Mouse (Mus musculus) bone marrow macrophage, adult 2 months (primary cell): Measurements from ENCODE around the gene Kcnj15. TPM values are rescaled to one million over a fixed set of nuclear protein-coding genes. Genes with fewer than 3 reads are reported as not detected.

Experiments used
- H3K27ac ChIP-seq: 2 replicates; pipeline ENCODE4 v1.5.1; 2012; ENCODE audit warnings: low read depth, low read length; ENCODE audit not compliant: insufficient read depth
- H3K4me1 ChIP-seq: 2 replicates; pipeline ENCODE4 v1.6.1; 2012; ENCODE audit warnings: low read length; ENCODE audit not compliant: control insufficient read depth, insufficient read depth
- H3K4me3 ChIP-seq: 2 replicates; pipeline ENCODE4 v1.5.1; 2012; ENCODE audit warnings: mild to moderate bottlenecking, low read length, moderate library complexity; ENCODE audit not compliant: insufficient read depth
- CTCF ChIP-seq: IDR thresholded peaks from 2 replicates; pipeline ENCODE4 v1.5.1; 2012; ENCODE audit warnings: low read depth, mild to moderate bottlenecking, low read length, moderate library complexity
- POLR2A ChIP-seq: IDR thresholded peaks from 2 replicates; pipeline ENCODE4 v1.6.1; 2012; ENCODE audit warnings: mild to moderate bottlenecking, low read depth, low read length, borderline replicate concordance
- polyA plus RNA-seq: library from polyadenylated mRNA; stranded (reverse); fragments of >200 nt; gene quantifications from 2 replicates; pipeline ENCODE4 v1.2.4, GENCODE M21; 2012; ENCODE audit not compliant: missing spikeins, insufficient read depth, insufficient read length

Kcnj15 gene
- polyA plus RNA-seq, 1 experiment = not detected

DNA sequence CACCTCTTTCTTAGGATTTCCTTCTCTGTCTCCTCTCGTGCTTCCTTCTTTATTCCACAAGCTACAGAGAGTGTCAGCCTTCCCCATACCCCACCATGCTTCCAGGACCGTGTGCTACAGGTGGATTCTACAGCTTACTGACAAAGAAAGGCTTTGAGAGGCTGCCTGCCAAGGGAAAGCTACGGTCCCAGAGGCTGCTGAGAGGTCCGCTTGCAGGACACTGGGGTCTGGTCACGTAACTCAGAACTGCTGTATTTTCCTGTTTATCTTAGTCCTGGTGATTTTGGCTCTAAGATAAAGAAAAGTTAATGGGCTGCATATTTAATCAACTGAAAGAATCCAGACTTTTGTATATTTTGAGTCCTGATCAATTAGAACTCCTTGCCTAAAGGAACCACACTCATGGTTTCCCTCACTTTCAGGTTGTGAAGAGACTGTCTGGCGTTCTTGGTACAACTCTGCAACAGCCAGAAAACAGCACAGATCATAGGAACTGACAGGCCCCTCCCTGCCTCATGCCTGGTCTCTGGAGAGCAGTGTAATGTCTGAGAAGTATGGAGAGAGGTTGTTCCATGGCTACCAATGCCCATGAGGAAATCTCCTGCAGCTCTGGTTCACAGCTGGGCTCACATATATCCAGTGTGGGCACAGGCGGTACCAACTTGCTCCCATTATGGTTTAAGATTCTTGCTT, 35.2 kb upstream of the Kcnj15 start:
- Histone ChIP-seq H3K4me3 (no peak overlapping the region), H3K4me1 (no peaks in the 10 kb centered on the region), H3K27ac (no peak overlapping the region)
- TF ChIP-seq CTCF (no peak), POLR2A (no peak)

DNA sequence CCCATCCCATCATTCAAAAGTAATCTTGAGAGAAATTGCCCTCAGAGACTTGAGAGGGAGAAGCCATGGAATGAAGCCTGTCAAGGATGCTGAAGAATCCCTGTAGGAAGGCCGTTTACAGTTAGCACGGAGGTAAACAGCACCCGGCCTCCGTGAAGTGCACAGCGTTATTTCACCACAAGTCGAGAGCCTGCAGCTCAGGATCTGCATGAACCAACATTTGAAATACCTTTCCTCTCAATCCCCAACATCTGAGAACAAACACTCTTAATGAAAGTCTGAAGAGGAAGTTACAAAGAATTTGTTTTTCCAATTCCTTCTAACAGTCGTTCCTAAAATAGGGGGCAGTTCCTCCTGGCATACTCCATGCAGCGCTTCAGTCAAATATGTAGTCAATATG, 33.9 kb upstream of the Kcnj15 start:
- Histone ChIP-seq H3K27ac (no peak overlapping the region), H3K4me3 (no peak overlapping the region), H3K4me1 (no peaks in the 10 kb centered on the region)
- TF ChIP-seq POLR2A = no peak
- TF ChIP-seq CTCF = no peak

DNA sequence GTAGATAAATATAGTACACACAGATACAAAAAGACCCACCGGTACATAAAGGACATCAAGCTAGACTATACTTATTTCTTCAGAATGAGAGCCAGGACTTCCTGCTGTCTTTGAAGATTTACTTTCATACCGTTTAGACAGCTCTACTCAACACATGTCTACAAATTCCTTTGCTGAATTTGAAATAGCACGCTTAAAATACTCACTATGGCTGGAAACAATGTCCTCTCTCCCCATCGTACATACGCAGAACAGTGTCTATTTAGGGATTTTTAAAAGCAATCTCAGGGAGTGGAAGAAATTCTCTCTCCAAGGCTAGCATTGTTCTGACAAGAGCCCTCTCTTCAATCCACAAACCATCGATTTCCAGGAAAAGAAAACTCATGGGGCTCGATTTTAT, 32.1 kb upstream of the Kcnj15 start:
- no peak for TF ChIP-seq CTCF
- TF ChIP-seq POLR2A = no peak
- Histone ChIP-seq H3K4me3 (no peak overlapping the region), H3K4me1 (no peaks in the 10 kb centered on the region), H3K27ac (no peak overlapping the region)

- no peak overlapping the region for H3K4me3 ChIP-seq
- no peak for TF ChIP-seq POLR2A
- TF ChIP-seq CTCF = no peak
- no peaks in the 10 kb centered on the region for H3K4me1 ChIP-seq
- H3K27ac ChIP-seq = no peak overlapping the region
Observed at GRCm38 (mm10) chr16:95231768-95232167, 25.6 kb upstream of the Kcnj15 start.

DNA sequence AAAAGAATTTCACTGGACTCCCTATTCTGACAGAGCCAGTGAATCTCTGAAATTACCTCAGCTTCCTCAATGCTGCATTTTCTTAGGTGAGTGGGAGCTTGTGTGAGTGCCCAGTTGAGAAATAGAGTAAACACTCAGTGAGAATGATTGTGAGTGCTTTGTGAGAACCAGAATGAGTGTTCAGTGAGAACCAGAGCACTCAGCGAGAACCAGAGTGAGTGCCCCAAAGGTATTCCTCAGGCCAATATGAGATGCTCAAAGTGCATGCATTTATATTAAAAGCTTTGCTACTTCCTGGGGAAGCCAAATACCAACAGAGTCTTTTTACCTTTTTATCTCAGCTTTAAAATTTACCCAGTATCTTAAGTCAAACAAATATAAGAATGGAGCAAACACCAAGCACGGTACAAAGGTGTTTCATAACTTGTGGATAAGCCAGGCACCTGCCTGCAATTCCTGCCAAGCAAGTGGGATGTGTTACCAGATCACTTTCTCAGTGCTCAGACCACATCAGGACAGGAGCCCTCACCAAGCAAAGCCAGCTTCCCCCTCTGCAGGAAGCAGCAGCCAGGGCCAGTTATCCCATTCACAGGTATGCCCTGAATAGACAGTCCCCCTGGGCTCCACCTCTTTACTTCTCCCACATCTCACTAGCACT, 22.3 kb upstream of the Kcnj15 start:
- Histone ChIP-seq H3K27ac (no peak overlapping the region), H3K4me3 (no peak overlapping the region), H3K4me1 (no peaks in the 10 kb centered on the region)
- TF ChIP-seq CTCF (no peak), POLR2A (no peak)

- Histone ChIP-seq H3K4me3 (no peak overlapping the region), H3K4me1 (no peaks in the 10 kb centered on the region), H3K27ac (no peak overlapping the region)
- TF ChIP-seq POLR2A (no peak), CTCF (no peak)
Observed at GRCm38 (mm10) chr16:95239209-95239925, 18.0 kb upstream of the Kcnj15 start.

DNA sequence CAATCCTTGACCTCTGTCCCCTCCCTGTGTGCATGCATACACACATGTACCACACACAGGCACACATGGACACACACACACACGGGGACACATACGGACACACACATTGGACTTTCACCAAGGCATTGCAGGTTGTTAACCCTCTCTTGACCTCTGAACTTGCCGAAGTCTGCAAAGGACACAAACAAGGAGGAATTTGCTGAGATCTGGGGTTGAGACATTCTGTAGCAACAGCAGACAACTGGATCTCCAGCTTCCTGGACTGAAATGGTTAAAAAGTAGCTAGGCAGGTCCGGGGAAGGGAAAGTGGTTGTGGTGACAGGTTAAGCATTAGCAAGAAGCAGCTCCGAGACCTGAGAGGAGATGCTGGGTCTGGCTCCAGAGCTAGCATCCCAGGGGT, 16.7 kb upstream of the Kcnj15 start:
- Histone ChIP-seq H3K27ac (no peak overlapping the region), H3K4me1 (no peaks in the 10 kb centered on the region), H3K4me3 (no peak overlapping the region)
- no peak for TF ChIP-seq CTCF
- no peak for TF ChIP-seq POLR2A

- no peaks in the 10 kb centered on the region for H3K4me1 ChIP-seq
- TF ChIP-seq CTCF = no peak
Observed at GRCm38 (mm10) chr16:95241581-95241980, 15.8 kb upstream of the Kcnj15 start.

DNA sequence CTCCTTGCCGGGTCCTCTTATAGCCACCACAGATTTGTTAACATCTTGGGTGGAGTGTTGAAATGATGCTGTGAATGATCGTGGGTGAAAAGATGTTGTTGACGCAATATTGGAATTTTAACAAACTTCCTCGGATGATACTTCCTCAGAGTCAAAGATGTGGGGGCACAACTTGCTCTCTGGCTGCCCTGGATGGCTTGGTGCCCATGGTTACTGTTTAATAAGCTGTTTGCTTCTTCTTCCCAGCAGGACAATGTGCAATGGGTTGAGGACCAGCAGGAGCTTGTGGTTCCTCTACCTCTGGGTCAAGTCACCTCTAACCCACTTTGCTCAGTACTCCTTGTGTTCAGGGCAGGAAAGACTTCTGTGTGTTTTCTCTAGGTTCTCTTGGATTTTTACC, 15.2 kb upstream of the Kcnj15 start:
- Histone ChIP-seq H3K4me1 (no peaks in the 10 kb centered on the region), H3K27ac (no peak overlapping the region), H3K4me3 (no peak overlapping the region)
- TF ChIP-seq POLR2A = no peak

More at GRCm38 (mm10) chr16:95241581-95241980, 15.8 kb upstream of the Kcnj15 start:
- H3K27ac ChIP-seq = no peak overlapping the region
- no peak overlapping the region for H3K4me3 ChIP-seq

GRCm38 (mm10) chr16:95243401-95243800, 14.0 kb upstream of the Kcnj15 start:
- Histone ChIP-seq H3K27ac (no peak overlapping the region), H3K4me1 (no peaks in the 10 kb centered on the region), H3K4me3 (no peak overlapping the region)
- TF ChIP-seq CTCF (no peak), POLR2A (no peak)
